Mouse (Mus musculus): ENCODE measurements at regions not wholly inside any gene's neighbourhood (a gene's known extent, or its start where the extent isn't known, plus 50 kb on each side); places are given as distances from the start of the nearest gene placed in this dataset.

DNA sequence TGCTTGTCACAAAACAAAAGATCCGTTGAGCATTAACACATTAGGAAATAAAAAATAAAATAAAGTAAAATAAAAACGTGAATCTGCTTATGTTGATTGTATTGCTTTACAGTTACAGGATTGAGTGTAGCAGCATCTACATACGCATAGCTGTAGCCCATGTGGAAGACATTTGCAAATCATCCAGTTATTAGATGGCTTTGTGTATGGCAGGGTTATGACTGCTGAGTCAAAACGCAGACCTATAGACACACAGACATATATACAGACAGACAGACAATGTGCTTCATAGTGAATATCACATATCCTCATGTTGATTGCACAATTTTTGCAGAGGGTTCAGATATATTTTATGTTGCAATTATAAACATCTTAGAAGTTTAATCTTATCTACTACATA, 64.5 kb downstream of the Gm11146 start:
- no peak for DNase-seq (ENCODE audit: low spot score)

DNA sequence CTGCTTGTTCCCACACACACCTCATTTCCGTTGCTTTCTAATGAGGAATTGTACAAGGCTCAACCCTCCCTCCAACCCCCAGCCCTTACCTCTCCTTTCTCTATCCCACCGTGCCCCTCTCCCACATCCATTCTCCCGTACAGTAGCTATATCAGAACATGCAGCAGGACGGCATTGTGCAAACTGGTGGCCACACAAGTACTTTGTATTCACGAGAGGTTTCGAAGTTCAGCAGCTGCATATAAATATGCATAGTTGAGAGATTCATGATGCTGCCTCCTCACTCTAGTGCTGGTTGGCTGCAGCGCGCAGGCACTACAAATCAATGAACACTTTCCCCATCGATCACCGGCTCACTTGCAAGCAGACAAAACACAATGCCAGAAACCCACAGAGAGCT, 65.1 kb downstream of the Gm11146 start:
- no peak for DNase-seq (ENCODE audit: low spot score)

DNA sequence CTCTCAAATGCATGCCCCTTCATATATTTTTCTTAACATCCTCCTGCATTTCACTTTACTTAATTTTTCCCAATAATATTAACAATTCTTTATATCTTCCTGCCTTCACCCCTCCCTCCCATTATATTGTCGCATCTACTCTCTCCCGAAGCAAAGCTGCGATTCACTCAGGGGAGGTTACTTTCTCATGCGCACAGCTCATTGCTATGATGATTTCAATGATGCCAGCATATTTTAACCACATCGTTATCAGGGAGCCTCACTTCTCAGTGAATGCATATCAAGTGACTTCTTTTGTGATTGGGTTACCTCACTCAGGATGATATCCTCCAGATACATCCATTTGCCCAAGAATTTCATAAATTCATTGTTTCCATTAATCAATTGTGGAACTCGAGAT, 65.6 kb downstream of the Gm11146 start:
- no peak for DNase-seq (ENCODE audit: low spot score)

DNA sequence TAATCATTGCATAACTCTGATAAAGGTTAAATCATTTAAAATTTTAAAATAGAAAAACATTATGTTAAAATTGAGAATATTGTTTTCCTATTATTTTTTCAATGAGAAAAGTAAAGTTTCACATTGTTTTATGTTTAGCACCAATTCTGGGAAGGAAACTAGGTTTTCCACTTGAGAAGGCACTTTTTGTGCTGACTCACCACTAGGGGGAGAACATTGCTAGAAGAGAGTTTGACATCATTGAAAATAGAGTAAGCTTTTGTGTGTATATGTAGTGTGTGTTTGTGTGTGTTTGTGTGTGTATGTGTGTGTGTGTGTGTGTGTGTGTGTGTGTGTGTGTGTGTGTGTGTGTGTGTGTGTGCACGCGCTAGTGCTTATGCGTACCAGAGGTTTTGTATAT, 66.9 kb downstream of the Gm11146 start:
- no peak for DNase-seq (ENCODE audit: low spot score)

DNA sequence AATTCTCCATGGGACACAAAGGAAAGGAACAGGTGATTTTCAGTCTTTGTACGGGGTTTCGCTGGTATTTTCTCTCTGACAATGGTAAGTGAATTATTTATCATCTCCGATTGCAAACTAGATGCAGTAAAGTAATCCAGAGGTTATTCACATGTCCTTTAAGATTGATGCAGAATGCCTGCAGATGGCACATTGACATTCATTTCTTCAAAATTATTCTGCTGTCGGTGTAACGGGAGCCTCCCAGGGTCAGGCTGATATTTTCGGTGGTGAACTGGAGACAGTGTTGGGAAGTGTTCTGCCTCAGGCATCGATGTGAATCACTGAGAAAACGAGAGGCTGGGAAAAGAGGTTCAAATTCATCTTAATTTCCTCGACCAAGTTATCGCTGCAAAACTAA, 70.3 kb downstream of the Gm11146 start:
- no peak for DNase-seq (ENCODE audit: low spot score)

DNA sequence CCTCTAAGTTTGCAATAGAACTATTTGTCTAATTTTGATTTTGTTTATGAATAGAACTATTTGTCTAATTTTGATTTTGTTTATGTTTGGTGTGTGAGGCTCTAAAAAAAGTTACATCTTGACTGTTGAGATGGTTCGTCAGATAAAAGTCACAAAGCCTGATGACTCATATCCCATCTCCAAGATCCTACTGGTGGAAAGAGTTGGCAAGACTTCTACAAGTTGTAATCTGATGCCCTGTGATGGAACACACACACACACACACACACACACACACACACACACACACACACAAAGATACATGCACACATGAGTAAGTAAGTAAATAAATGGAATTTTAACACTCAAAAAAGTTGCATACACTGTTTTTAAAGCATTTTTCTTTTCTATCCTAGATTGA, 73.9 kb downstream of the Gm11146 start:
- no peak for DNase-seq (ENCODE audit: low spot score)

DNA sequence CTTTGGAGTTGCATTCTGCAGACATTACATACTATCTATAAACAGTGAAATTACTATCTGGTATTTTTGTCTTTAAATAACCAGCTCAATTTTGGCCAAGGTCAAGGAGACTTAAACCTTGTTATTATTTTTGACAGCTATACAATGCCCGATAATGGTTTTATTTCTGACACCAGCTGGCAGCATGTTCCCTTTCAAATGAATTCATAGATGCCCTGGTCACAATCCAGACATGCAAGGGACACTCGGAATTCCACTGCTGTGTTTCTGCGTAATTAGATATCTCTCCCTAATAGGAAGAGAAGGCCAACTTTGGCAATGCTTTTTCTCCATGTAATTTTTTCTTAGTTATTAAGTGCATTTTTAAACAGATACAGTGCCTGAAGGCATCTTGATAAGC, 87.3 kb downstream of the Gm11146 start:
- no peak for DNase-seq (ENCODE audit: low spot score)

DNA sequence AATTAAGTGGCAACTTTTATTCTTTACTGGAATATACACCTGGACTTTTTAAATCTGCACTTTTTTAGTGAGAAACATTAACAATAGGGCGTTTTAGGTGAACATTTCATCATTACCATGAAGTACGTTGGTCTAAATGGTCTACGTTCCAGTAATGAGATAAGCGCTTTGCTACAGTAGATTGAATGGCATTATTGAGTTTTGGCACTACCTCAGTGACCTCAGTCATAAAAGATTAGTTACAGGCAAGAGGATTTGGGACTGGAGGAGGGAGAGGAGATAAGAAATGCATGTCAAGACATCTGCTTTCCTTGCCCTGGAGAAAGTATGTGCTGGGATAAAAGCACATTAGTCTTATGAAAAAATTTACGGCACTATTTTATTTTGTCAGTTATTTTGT, 98.3 kb downstream of the Gm11146 start:
- DNase-seq (ENCODE audit: low spot score) = no peak

DNA sequence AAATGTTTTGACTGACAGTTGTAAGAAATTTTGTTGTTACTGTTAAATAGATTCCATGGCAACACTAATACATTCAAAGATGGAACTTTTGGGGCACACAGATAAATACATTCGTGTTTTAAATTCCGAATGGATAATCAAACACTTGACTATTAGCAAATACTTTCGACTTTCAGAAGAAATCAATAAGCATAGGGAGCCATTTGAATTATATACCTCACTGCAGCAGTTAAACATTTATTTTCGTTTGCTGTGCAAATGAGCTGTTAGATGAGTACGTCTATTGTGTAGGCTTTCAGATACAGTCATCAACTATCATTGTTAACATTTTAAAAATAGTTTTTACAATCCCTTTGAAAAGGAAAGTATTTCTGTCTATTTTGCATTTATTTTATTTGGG, 99.0 kb downstream of the Gm11146 start:
- DNase-seq (ENCODE audit: low spot score) = no peak

DNA sequence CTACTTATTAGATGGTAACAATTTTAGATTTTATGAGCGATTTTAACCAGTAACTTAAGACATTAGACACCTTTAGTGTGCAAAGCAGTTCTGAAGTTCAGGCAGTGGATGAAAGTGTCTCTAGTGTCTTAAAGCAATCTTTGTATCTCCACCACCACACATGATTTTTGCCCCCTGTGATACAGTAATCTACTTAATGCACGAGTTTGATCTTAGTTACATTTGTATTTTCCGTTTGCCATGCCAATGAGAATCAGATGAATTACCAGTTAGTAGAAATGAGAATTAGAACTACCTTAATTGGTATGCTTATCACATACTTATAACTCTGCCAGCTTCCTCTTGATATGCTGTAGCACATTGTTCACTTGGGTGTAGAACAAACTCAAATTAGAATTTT, 99.9 kb downstream of the Gm11146 start:
- no peak for DNase-seq (ENCODE audit: low spot score)

DNA sequence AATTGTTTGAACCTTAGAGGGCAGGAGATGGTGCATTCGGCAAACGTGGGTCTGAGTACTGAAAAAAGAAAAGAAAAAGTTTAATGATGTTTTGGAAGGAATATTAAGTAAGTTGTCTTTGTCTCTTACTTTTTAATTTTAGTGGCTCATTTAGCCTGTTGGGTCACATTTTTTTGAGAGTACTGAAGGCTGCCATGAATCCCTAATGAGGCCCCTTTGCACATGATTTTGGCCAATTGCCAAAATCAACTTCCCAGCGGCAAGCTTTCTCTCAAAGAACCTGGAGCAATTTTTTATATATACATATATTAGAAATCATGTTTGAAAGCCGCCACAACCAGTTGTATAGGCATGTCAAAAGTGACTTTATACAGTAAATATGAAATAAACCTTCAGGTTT, 100.9 kb downstream of the Gm11146 start:
- DNase-seq (ENCODE audit: low spot score) = no peak

DNA sequence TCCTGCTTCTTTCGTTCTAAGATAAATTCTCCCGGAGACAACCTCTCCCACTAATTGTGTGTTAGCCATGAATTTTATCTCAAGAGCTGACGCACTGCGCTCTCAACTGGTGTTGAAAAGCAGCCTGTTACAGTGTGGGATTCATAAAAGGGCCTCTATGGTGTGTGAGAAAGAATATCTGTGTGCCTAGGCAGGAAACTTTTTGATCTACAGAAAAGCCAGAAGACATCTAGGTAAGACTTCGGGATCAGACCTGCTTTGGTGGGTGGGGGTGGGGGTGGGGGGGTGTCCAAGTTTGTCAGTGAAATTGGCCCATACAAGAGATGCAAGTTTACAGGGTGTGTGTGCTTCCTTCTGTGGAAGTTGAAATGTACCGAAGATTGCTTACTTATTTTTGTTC, 101.5 kb downstream of the Gm11146 start:
- no peak for DNase-seq (ENCODE audit: low spot score)

DNA sequence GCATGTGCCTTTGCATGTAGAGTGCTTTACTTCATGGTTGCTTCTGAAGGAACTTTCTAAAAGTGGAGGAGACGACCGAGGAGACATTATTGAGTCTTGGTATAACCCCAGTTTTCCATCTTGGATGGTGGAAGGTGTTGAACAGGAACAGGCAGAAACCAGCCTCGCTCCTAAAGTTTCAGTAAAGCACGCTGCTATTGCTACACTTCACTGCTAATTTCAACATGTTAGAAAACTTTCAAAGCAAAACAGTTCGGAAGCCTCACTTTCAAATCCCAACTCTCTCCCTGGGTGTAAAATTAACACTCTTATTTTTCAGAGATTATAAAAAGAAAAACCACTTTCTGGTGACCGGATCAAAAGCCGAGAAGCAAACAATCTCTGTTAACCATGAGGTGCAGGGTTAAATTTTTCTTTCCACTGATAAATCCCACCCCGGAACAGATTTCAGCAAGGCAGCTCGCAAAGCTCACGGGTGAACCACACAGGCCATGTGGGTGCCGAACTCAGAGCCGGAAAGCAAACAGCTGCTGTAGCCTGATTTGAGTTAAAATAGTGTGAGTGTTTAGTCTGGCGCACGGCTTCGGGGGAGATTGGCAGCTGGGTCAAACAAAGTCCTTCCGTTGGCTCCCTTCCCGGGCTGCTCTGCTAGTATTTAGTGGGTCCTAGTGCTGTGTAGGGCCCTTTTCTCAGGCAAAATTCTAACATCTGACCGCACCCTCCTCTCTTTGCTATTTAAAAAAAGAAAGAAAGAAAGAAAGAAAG, 102.2 kb downstream of the Gm11146 start:
- peak; percentile 42 for DNase-seq (ENCODE audit: low spot score)

DNA sequence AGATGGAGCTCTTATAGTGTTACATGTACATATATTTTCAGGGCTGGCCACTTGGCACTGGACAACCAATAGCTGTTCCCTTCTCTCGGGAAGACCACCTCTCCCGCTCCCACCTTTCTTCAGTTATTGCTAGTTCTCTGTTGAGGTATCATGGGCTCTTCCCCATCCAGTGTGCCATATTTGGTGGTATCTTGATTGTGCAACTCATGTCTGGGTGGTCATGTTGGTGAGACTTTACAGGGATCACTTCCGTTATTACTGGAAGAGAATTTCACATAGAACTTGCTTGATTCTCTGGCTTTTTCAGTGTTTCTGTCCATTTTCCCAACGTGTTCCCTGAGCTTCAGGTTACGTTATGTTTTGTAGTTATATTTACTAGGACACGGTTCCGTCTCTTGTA, 106.6 kb downstream of the Gm11146 start:
- no peak for DNase-seq (ENCODE audit: low spot score)

DNA sequence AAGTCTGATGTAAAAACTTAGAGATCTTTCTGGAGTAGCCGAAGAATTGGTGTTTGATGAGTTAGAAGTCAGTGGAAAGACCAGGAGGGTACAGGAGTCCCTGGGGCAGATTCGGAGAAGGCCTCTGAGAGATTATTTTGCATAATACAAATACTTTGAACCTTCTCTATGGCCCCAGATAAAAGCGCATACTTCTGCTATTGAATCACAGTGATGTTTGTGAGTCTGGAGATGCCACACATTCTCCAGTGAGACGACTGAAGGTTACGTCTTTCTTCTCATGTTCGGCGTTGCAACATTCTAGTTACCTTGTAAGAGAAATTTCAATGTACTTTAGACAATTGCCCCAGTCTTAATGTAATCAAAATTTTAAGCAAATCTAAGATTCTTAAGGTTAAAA, 107.9 kb downstream of the Gm11146 start:
- no peak for DNase-seq (ENCODE audit: low spot score)

DNA sequence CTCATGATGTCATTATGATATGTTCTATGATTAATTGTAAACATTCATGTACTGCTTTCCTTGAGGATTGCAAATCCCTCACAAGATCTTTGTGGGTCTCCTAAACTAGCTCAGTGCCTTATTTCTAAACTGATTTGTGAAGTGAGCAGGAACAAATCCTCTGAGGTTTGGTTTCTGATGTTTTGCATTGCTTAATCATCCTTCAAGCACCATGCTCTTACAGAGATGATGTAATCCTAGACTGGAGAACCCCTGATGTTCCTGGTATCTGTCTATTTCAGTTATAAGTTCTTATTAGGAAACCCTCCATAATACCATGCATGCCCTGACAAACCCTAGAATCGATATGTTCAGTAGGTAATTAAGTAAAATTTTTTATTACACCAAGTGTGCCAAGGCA, 113.7 kb downstream of the Gm11146 start:
- no peak for DNase-seq (ENCODE audit: low spot score)

DNA sequence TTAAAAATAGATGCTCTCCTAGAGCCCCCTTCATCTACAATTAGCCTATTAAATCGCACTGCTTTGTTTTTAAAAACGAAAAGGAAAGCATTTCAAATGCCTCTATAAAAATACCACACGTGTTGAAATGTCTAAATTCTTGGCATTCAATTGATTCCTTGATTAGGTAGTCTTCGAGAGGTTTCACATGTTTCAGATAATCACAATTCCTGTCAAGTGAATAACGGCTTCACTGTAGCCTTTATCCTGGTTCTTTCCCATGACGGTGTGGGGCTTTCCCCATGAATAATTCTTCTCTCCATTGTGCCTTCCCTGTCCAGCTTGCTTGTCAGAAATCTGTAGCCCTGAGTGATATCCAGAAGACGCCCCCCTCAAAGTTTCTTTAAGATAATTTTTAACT, 122.1 kb downstream of the Gm11146 start:
- no peak for DNase-seq (ENCODE audit: low spot score)

DNA sequence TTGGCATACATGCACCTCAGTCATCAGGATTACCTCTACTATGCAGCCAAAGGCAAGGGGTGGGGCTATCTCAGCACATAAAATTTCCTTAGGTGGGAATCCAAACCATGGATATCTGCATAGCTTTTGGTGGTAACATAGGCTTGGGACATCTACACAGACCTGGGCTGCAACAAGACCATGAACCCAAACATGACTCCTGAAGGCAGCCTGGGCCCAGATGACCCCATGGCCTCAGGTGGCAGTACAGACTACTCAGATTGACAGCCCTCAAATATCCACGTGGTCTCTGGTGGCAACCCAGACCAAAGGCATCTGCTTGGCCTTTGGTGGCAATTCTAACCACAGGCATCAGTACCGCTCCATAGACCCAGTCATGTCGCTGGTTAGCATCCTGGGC, 130.0 kb downstream of the Gm11146 start:
- no peak for DNase-seq (ENCODE audit: low spot score)

DNA sequence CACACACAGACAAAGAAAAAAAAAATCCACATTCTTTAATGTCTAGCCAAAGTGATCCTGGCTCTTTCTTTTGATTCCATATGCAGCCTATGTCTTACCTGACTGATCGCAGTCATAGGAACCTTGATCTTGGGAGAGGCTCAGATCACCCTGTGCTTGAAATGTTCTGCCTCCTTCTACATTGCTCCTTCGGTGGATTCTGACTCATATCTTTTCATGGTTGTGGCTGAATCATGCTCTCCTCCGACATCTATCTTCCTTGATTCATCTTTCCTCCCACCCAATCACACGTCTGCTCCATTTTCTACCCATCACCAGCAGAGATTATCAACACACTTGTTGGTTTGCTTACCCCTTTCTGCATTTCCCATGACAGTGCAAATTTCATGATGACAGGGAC, 132.0 kb downstream of the Gm11146 start:
- DNase-seq (ENCODE audit: low spot score) = no peak

DNA sequence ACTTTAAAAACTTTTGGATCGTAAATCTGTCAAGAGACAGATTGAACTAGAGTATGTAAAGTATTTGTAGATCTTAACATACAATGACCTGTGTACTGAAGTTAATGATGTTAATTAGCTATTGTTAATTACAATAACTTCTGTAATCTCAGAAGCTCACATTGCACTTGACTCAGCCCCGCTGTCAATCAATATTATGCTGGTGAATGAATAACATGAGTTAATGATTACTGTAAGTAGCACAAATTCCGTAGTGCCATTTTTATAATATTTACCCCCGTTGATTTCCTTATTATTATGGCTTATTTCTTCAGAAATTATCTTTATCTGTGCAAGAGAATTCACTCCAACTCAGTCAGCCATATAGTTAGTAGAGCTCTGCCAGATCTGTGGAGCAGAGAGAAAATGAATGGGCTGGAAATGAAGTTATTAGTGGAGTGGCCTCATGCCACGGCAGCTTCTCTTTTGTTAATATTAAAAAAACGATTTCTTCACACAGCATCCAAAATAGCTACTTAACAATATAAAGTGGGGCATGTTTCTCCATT, 132.5 kb downstream of the Gm11146 start:
- no peak for DNase-seq (ENCODE audit: low spot score)

DNA sequence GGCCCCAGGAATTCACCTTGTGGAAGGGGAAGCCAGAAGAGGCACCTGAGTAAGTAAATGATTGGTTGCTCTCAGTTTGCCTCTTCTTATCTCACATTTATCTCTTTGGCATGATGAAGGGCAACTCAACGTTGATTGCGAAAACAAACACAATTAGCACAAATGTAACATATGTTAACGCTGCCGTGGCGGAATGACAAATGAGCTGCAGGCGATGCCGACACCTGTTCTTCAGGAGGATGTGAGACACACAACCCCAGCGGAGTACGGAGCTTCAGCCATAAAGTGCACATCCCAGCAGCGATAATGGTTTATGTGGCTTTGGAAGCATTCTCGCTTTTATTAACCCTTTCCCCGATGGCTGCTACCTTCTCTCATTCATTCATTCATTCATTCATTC, 134.7 kb downstream of the Gm11146 start:
- DNase-seq (ENCODE audit: low spot score) = no peak

DNA sequence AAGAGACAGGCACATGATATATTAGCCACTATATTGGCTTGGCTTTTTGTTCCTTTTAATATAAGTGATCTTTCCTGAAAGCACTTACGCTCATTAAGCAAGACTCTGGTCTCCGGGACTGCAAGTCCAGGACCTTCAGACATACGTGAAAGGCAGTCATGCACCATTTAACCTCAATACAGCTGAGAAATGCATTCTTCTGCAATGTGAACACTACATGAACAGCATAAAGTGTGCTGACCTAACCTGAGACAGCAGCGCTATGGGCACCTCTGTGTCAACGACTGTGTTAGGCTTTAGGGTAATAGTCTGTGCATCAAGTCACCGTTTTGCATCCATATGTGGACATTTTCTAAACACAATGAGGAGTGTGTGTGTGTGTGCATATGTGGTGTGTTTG, 137.3 kb downstream of the Gm11146 start:
- DNase-seq (ENCODE audit: low spot score) = no peak

DNA sequence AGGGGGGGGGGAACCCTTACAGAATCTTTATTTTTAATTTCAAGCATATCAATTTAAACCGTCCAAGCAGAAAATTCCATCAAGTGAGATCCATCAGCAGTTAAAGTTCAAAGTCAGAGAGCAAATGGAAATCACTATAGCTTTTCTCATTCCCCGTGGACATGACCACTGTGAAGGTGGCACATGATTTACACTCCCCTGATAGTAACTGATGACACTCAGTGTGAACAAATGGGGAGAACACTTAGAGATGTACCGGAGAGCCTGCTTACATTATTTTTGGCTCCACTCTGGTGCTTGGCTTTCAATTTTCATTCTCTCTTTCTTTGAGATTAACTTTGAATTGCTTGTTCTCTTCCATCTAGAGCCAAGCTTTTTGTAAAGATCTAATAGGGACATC, 140.0 kb downstream of the Gm11146 start:
- DNase-seq (ENCODE audit: low spot score) = no peak

DNA sequence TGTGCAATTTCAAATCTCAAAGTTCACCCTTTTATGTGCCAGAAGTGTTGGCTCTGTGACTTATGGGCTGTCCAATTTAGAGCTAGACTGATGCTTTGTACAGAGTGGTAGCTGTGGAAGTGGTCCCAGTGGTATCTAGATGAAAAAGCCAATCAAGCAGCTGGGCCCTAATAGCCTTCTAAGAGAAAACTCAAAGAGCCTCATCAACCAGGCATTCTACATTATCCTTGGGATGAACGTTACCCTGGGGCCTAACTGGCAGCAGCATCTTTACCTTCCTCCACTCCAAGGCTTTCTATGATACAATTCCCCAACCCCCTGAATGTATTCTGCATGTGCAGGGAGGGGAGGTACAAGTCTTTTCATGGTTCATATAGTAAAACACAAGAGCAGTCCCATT, 140.4 kb downstream of the Gm11146 start:
- no peak for DNase-seq (ENCODE audit: low spot score)
